Mouse (Mus musculus) ES-E14 (cell line): ENCODE data around the gene Nr2f2.

Experiments
- CHD2 ChIP-seq: IDR thresholded peaks from 2 replicates; pipeline ENCODE4 v1.6.1; 2014; ENCODE audit warnings: mild to moderate bottlenecking, low read depth, low read length, inconsistent platforms
- HCFC1 ChIP-seq: IDR thresholded peaks from 2 replicates; pipeline ENCODE4 v1.6.1; 2012; ENCODE audit warnings: low read length, inconsistent platforms, borderline replicate concordance; ENCODE audit not compliant: insufficient read depth

- no peak for TF ChIP-seq HCFC1
- no peak for TF ChIP-seq CHD2
Measured at GRCm38 (mm10) chr7:70368268-70368655, 1.7 kb upstream of the Nr2f2 start.
